Mouse (Mus musculus): ENCODE data around the gene Serbp1.

Serbp1 gene

DNA sequence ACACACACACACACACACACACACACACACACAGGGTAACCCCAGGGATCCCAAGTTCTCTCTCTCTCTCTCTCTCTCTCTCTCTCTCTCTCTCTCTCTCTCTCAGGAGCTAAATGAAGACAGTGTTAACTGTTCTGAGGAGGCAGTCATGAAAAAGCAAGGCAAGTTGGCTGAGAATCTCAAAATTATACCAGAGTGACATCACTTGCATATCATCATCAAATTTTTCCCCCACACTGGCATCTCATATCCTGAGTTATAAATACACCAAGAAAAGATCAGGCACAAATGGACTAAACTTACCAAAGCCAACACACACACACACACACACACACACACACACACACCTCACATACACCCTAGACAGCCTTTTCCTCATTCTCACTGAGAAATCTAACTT lies 7.0 kb upstream of the Serbp1 start:
- in situ Hi-C loops (cut with MboI), result no loop called here

DNA sequence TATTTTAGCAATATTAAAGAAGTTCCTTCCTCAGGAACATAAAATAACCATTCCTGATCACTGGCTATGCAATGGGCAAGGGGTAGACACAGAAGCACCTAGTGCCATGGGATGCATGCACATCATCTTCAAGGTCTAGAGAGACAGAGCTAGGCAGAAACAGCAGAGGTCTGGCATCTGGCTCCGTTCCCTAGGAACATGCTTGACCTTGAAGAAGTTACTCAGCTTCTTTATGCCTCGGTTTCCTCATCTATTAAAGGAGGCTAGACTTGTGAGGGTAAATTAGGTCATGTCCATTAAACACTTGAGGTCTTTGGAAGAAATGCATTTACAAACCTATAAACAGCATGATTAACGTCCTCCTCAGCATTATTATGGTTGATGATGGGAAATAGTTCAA lies 2.3 kb upstream of the Serbp1 start:
- in situ Hi-C loops (cut with MboI), result no loop called here

DNA sequence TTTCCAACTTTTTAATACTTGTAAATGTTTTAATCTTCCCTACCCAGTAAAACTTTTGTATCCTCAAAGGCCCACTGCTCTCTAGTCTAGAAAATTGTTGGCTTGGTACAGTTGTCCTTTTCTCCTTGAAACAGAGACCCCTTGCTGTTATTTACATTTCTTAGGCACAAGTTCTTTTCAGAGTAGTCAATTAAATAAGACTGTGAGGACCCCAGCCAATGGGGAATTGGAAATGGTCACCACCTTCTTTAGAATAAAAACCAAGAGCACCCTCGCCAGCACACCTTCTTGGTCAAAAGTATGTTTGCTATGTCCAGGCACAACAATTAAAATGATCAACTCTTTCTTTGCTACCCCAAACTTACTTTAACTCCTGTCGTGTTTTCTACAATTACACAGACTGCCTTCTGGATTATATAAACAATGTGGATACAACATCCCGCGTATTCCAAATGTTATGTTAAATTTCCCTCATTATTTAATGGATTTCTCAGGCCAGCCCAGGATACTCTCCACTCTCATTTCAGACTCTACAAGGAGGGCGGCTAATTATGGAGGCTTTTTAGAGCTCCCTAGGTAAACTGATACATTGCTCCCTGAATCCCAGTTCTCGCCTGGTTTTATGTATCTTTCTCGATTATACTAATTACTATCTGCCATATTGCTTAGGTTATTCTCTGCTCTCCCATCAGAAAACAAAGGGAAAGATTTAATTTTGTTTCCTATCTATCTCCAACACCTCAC lies 1.3 kb upstream of the Serbp1 start:
- in situ Hi-C loops (cut with MboI), result no loop called here

DNA sequence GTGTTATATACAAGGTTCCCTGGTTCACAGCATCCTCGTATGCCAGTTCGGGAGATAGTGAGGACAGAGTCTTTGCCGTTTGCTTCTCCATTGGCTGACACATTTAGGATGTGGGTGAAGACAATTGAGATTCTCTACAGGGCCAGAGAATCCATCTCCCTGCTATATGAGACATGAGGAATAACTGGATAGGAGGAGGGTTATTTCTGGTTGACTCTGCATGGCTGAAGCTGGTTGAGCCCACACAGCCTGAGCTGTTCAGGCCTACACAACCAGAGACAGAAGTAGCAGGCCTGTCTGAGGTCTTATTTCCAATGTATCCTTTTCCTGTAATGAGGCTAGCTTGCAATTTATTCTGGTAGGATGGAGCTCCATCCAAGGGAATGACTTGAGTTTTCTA lies 3.3 kb downstream of the Serbp1 start:
- in situ Hi-C loops (cut with MboI), result no loop called here

DNA sequence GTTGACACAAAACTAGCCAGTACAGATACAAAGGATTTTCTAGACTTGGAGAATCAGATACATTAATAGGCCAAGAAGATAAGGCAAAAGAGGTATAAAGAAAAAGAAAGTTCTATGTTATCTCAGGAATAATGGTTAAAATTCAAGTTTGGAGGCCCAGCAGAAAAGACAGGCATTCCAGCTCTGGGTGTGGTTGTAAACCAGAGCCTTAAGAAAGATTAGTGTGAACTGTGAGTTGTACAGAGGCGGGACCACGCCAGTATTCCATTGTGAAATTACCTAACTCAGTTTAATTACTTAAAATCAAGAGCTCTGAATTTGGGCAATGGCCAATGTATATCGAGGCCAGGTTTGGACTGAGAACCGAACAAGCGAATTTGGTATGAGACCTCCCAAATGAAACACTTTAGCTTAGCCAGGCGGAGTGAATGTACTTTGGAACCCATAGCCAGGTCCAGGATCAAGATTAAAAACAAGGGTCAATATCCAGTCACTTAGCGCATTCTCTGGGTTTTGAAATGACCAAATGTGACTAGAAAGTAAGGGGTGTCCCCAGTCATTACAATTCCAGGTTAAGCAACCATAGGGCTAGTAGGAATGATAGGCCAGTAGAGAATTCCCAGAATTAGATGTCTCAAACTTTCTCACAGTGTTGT lies 5.9 kb downstream of the Serbp1 start:
- in situ Hi-C loops (cut with MboI), result no loop called here

DNA sequence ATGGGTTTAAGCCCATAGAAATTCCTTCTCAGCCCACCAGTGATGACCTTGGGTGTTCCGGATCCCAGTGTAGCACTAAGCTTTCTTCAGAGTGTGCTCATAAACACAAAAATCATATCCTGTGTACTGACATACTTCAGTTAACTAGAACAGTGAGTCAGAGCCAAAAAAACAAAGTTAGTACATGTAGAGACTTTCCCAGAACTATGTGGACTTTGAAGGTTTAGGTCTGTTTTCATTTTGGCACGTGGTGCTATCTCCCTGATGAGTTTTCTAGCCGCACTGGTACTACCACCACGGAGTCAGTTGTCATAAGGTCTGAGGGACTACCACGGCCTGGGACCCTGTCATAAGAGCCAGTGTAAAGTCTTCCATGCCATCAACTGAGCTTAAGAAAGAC lies 6.5 kb downstream of the Serbp1 start:
- in situ Hi-C loops (cut with MboI), result no loop called here

DNA sequence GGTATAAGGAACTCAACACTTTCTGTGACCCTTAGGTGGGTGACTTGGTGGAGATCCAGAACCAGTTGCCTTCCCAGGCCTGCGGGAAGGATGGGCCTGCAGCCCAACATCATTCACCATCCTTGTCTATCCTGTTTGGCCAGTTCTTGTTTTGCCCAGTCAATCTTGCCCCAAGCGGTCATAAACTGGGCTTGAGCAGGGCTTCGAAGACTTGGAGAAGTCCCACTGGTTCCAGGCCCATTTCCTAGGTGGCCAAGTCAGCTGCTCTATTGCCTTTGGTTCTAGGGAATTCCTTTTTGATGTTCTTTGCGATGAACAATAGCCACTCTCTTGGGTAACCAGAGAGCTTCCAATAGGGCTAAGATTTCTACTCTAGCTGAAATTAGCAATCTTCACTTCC lies 13.1 kb downstream of the Serbp1 start:
- in situ Hi-C loops (cut with MboI), result no loop called here

DNA sequence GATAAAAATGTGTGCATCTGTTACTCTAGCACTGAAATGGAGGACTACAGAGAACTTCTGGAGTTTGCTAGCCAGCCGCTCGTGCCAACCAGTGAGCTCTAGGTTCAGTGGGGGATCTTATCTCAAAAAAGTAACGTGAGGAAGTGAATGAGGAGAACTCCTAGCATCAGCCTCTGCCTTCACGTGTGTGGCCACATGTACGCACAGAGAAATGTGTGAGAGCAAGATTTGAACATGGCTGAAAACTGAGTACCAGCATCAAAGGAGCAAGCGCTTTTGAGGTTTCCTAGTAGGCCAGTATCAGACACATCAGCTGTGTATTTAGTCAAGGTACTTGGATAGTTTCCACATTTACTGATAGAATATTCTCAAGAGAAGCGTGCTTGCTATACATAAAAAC lies 27.0 kb downstream of the Serbp1 start:
- in situ Hi-C loops (cut with MboI), result no loop called here

DNA sequence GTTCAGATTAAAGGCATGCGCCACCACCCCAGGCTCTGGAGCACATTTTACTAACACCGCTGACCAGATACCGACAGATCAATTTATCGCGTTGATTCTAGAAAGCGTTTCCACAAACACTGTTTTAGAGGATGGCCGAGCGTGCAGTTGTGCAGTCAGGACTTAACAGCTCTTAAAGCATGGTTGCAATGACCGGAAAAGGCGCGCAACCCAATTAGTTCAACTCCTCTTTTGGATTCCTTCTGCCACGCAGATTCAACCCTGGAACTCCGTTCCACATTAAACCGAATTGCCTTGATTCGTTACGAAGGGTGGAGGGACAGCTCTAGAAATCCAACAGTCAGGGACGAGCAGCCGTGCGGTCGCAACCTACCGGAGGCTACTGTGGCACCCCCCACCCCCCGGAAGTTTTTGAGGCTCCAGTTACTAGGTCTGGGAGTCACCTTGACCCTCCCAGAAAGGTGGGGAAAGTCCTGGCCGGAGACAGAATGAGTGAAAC lies 28.2 kb downstream of the Serbp1 start:
- in situ Hi-C loops (cut with MboI), result no loop called here

DNA sequence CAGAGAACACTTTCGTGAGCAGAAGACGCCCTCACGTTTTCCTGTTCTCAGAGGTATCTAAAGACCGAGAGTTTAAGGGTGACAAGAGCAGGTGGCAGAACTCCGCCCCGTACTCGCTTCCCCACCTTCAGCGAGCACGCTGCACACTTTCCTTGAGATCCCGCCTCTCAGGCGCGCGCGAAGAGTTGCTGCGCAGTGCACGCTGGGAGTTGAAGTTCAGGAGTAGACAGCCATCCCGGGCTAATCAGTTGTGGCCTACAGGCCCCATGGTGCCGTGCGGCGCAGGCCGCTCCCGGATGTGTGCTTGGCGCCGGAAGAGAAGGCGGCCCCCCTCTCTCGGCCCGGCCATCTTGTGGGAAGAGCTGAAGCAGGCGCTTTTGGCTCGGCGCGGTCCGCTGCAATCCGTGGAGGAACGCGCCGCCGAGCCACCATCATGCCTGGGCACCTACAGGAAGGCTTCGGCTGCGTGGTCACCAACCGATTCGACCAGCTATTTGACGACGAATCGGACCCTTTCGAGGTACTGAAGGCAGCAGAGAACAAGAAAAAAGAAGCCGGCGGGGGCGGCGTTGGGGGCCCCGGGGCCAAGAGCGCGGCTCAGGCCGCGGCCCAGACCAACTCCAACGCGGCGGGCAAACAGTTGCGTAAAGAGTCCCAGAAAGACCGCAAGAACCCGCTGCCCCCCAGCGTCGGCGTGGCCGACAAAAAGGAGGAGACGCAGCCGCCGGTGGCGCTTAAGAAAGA lies 28.9 kb downstream of the Serbp1 start:
- in situ Hi-C loops (cut with MboI), result no loop called here

DNA sequence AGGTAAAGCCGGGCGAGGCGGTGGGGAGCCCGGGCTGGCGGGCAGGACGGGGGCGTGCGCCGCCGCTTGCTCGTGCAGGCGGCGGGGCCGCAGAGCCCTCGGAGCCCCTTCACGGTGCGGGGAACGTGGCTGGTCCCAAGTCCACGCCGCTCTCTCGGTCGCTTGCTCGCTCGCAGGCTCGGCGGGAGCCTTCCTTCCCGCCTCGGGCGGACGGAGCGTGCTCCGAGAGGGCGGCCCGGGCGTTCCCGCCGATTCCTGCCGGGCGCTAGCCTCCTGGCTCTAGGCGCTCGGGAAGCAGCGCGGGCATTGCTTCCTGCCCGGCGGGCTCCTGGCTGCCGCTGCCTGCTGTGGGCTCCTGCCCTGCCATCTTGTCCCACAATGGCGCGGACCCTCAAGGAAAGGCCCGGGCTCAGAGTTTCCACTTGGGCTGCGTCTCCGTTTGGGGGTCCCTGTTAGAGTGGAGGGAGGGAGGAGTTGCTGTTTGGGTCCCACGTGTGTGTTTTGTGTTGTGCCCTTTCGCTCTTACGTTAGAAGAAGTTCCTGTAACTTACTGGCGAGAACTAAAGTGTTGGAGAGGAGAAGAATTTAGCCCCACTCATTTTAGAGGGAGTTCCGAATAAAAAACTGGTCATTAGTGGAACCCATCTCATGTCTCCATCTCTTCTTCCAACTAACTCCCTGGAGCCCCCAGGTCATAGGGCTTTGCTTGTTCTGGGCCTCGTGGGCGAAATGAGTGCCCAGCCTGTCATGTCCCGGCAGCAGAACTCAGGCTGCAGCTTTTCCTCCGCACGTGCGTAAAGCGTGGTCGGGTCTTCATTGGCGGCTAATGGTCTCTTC lies 29.6 kb downstream of the Serbp1 start:
- in situ Hi-C loops (cut with MboI), result no loop called here

DNA sequence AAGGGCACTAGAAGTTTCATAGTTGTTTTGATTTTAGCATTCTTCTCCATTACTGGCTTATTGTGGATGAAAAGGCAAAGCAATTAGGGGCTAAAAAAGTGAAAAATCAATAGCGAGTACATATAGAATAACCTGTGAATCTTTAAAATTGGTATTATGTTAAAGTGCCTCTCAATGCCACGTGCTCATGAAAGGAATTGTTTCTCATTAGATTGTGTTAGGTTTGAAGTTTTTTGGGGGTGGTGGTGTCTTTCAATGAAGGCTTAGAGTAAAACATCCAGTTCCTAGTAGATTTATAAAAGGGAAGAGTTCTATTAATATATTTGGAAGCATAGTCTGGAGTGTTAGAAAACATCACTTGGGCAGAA lies 30.3 kb downstream of the Serbp1 start:
- in situ Hi-C loops (cut with MboI), result no loop called here

DNA sequence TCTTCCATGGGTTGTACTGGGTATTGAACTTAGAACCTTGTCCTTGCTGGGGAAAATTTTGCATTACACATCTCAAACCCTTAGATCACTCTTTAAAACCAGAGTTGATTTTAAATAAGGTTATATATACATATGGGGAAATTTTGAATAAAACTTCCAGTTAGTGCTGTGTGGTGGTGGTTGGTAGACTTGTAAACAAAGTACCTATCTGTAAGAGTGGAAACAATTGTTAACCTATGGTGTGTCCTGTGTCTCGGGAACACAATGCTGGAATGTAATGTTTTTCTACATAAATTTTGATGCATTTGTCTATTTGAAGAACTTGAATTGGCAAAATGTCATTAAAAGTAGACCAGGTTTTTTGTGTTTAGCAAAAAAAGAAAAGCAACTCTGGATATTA lies 31.0 kb downstream of the Serbp1 start:
- in situ Hi-C loops (cut with MboI), result no loop called here

DNA sequence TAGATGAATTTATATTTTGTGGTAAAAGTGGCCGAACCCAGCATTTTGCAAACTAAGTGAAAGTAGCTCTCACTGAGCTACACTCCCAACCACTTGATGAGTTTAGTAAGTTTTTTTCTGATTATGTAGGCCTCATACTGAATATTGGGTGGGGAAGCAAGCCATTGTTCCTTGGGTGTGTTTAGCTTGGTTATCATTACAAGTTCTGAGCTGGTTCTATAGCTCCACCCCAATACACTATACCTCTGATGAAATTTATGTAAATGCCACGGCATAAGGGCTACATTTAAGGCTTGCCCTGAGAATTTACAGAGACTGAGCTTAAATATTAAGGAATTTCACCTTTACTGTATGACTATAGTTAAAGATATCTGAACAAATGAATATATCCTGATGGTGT lies 31.5 kb downstream of the Serbp1 start:
- in situ Hi-C loops (cut with MboI), result no loop called here

DNA sequence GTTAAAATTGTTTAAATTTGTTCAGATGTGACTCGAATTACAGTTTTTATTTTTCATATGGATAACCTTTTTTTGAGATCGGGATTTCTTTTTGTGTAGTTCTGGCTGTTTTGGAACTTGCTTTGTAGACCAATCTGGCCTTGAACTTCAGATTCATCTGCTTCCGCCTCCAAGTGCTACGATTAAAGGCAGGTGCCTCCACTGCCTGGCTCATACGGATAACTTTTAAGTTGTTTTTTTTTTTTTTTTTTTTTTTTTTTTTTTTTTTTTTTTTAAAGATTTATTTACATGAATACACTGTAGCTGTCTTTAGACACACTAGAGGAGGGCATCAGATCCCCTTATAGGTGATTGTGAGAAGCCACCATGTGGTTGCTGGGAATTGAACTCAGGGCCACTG lies 40.0 kb downstream of the Serbp1 start:
- in situ Hi-C loops (cut with MboI), result no loop called here

DNA sequence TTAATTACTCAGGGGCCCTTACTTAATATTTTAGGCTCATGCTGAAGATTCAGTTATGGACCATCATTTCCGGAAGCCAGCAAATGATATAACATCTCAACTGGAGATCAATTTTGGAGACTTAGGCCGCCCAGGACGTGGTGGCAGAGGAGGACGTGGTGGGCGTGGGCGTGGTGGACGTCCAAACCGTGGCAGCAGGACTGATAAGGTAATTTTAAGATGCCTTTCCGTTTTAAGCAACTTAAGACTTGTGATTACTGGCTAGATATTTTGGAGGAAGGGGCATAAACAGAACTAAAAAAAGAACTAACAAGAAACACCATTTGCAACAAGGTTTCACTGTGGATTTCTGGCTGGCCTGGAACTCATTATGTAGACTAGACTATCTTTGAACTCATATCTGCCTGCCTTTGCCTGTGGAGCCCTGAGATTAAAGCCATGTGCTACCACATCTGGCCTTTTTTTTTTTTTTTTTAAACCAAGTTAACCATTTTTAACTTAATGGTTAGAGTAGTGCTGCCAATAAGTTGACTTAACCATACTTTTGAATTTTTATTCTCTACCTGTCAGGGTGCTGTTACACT lies 43.7 kb downstream of the Serbp1 start:
- in situ Hi-C loops (cut with MboI), result no loop called here

DNA sequence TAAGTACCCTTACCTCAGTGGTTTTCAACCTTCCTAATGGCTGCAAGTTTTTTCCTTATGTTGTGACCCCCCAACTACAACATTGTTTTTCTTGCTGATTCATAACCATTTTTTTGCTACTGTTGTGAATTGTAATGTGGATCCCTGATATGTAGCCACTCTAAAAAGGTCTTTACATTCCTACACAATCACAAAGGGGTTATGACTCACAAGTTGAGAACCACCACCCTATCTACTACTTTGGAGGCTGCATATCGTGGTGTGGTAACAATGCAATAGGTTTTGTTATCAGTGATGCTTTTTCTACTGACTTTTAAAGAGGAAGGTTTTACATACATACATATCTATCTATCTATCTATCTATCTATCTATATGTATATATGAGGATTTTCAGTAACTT lies 44.9 kb downstream of the Serbp1 start:
- in situ Hi-C loops (cut with MboI), result no loop called here

DNA sequence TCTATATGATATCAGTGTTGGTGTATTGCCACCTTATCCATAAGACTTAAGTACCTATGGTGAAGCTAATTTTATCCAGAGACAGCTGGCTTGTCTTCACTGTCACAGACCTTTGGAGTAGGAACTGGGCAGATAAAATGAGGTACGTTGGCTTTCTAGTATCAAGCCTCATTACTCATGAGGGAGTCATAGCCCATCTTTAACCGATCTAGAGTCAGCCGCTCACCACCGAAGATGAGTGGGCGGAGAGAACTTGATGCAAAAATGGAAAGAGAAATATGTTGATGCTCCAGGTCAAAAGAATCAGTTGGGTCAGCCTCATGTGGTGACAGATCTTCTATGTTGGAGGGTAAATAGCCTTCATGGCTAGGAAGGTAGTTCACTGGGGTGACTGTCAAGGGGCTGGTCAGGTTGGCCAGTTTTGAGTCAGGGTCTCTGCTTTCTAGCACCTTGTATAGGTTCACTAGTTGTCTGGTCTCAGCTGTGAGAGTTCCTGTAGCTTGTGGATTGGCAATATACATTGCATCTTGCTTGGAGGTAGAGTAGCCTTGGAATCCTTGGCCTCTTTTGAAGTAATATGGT lies 54.2 kb downstream of the Serbp1 start:
- in situ Hi-C loops (cut with MboI), result no loop called here

DNA sequence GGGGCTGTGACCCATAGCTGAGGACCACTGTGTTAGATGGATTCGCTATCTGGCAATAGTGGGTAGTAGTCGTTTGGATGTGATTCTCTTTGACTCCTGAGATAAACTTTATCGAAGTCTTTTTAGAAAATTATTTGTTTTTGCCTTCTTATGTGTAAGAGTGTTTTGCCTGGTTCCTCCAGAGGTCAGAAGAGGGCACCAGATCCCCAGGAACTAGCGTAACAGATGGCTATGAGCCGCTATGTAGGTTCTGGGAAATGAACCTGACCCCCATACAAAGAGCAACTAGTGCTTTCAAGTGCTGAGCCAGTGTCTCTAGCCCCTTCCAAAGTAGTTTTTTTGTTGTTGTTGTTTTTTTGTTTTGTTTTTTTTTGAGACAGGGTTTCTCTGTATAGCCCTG lies 58.1 kb downstream of the Serbp1 start:
- in situ Hi-C loops (cut with MboI), result no loop called here

DNA sequence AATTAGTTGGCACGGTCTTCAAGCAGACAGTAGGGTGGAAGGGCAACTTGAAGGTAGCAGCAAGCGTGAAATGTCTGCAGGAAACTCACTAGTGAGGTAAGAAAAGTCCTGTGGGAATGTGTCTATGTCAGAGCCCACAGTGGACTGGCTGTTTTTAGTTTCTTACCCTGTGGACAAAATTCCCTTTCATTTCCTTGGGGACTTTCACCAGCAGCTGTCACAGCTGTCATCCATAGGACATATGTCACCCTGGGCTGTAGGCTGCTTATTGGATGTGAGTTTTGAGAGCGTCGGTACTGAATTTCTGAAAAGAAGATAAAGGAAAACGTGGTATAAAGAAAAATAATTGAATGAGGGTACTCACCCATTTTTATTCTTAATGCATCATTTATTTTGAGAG lies 60.8 kb downstream of the Serbp1 start:
- in situ Hi-C loops (cut with MboI), result no loop called here

DNA sequence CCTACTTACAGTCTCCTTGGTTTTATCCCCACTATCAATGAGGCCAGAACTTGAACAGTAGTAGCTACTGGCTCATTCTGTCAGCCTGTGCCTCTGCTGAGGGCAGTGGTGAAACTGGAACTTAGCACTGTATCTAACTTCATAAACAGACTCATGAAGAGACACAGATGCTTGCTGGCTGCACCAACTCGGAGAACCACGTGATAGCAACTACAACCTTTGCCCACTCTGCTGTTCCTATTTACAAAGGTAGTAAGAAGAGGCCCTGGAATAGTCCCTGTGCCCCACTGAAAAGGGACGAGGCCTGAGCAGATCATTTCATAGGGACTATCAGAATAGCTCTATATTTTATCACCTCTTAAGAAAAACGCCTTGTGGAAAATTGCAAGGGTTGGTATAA lies 62.3 kb downstream of the Serbp1 start:
- in situ Hi-C loops (cut with MboI), result no loop called here
